Mouse (Mus musculus) spleen, postnatal 14 days (tissue): ENCODE measurements around the gene Ttc34.

Experiments
- DNase-seq, 2 experiments: peaks; one replicate each; pipeline ENCODE4 v3.0.0; 2021 to 2022; ENCODE audit warnings: low spot score in 2 of 2

Gene Ttc34

DNA sequence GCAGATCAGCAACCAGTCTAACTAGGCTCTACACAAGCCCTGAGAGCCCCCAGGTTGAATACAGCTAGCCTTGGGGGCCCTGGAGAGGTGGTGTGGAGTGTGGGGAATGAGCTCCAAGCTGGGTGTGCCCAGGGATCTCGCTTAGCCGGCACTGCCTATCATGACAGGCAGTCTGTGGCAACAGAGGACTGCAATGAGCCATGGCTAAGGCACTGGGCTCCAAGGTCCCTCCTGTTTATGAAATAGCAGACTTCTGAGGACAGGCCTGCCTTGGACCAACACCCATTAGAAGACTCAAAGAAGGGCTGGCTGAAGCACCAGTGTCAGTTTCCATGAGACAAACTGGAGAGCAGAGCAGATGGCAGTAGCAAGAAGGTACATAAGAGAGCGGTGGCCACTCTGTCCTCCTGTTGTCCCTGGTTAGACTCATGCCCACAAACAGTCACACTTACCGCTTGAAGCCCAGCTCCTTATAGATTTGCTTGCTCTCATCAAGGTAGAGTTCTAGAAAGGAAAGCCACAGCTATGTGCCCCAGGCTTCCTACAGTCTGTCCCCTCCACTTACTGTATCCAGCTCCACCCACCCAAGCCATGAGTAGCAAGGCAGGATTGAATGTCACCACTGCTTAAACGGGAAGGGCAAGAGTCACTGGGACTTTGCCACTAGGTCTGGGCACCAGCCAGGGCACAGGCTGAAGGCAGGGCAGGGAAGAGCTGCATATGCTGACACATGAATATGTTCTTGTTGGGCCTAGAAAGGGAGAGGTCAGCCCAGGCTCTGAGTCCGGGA is 60.6 kb downstream of the Ttc34 start:
- DNase-seq: no peak

DNA sequence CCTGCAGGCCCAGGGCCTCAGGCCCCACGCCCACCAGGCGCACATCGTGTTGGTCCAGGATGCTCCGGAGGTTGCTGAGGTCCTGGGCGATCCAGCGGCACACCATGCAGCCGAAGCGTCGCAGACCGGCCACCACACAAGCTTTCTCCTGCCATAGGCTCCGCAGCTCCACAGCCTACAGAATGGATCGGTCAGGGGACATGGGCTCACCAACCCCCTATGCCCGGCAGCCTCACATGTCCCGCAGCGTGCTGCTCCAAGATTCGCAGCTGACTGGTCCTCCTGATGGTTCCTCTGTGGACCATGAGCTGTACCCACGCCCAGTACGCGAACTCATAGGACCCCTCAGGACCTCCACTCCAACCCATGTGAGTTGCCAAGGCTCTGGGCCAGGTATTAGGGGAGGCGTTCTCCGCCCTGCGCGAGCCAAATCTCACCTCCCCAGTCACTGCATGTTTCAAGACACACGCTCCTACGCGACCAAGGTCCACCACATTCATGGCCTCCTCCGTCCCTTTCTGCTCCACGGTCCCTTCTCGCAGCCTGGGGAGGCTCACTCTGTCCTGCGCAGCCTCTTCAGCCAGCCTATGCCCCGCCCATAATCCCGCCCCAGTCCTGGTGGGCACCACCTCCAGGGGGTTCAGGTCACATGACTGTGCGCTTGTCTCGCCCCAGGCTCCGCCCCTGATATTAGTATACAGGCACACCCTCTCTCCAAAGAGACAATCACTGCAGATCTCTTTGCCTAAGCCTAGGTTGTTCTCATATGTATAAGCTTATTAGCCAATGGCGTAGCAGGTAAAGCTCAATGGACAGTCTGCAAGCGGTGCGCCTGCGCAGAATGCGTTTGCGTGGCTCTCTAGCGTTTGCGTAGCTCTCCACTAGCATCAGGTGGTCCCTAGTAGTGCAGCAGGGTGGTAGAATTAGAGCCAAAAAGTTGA is 61.5 kb downstream of the Ttc34 start, which contains the start of gene Fam213b:
TSS of gene Fam213b (minus strand) at position 630 of the 941 bp plus-strand sequence.
- DNase-seq: peak; percentile 47 to 48

DNA sequence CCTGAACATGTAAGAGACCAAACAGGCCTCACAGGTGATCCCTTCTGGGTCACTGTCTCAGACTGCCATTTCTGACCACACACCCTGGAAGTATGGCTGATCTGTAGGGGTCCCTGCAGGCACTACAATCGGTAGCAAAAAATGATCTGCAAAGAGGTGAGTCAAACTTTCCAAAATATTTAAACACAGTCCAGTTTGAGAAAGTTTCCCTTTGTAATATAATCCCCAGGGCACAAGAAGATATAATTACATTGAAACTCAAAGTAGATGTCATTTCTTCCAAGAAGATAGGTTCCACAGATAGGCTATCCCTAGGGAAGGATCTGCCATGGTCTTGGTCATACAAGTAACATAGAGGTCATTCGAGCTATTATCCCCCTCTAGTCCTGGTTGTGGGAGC is 65.1 kb downstream of the Ttc34 start:
- DNase-seq: no peak

- peak; percentile 74 to 75 for DNase-seq
Measured at GRCm38 (mm10) chr4:154904185-154905071, 67.2 kb downstream of the Ttc34 start.

DNA sequence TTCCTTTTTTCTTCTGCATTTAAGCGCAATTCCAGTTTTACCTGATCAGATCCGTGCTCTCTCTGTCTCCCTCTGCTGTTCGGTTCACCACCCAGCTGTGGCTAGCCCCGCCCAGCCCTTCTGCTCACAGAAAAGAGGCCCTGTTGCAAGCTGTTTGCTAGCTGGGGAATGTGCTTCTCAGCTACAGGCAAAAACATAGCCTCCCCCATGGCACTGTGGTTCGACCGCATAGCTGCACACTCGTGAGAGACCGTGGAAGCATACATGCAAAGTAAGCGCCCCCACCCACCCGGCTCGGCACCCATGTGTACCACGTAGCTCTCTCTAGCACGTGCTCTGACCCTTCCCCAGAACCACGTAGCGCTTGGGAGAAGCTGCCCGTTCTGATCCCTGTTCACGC is 70.6 kb downstream of the Ttc34 start:
- peak; percentile 64 to 74 for DNase-seq

DNA sequence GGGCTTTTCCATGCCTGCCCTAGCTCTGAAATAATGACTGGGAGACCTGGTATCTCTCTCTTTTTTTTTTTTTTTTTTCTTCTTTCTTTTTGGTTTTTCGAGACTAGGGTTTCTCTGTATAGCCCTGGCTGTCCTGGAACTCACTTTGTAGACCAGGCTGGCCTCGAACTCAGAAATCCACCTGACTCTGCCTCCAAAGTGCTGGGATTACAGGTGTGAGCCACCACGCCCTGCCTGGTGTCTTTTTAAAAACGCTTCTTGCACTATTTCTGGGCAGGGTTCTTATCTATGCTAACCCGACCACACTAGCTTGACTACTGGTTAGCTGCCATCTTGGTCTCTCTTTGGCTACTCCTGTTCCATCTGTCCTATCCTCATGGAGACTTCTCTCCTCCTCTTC is 71.2 kb downstream of the Ttc34 start:
- DNase-seq: no peak

- DNase-seq: no peak
Measured at GRCm38 (mm10) chr4:154910606-154911522, 73.6 kb downstream of the Ttc34 start.

GRCm38 (mm10) chr4:154911644-154912043 is 74.4 kb downstream of the Ttc34 start:
- peak in 1 of 2 experiments; percentile 31 for DNase-seq

DNA sequence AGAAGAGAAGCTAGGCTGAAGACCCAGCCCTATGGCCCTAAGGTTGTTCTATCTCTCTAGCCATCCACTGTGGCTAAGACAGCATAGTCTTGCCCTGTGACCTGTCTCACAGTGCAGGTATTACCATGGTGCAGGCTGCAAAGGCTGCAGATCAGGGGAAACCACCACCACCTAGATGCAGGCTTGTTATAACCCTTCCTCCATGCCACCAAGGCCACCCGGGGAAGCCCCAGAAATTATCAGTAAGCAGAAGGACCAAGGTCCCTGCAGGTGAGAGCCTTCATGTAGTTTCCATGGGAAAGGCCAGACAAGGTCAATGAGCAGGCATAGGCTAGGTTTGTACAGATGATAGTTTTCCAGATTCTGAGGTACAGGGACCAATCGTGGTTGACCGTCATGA is 76.6 kb downstream of the Ttc34 start:
- DNase-seq: no peak

DNA sequence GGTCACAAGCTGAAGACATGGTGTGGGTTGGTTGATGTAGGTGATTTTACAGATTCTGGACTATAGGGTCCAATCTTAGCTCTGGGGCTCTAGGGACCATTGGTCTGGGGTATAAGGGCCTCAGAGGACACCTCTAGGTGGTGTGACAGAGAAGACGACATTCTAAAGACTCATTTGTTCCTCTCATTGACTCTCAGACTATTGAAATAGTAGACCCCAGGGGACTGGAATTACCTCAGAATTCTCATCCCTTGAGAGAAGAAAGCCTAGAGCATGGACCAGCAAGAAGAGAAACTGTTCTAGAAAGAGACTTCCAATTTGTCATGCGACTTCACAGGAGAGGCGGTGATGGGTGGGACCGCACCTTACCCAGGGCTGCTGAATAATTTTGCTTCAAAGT is 77.0 kb downstream of the Ttc34 start:
- no peak for DNase-seq

GRCm38 (mm10) chr4:154914707-154915106 is 77.4 kb downstream of the Ttc34 start:
- no peak for DNase-seq

DNA sequence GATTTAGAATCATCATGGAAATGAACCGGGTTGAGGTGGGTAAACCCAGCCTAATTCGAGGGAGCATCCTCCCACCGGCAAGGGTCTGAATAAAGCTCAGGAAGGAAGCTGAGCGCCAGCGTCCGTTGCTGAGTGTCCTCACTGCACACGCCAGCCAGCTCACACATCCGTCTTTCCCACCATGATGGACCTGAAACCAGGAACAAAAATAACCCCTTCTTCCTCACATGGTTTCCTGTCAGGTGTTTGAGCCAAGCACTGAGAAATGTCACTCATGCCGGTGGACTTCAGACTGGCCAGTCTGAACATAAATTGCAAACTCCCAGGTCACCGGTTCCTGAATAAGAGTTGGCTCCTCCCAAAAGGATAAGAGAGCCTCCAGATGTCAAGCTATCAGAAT is 78.0 kb downstream of the Ttc34 start:
- DNase-seq: no peak

GRCm38 (mm10) chr4:154916662-154917061 is 79.4 kb downstream of the Ttc34 start:
- DNase-seq: no peak
